7 mouse cellular contexts compared by ENCODE assay signal in genomic region chr10:81426081-81426671, GRCm38 (mm10). TPM values are rescaled to one million over a fixed set of nuclear protein-coding genes. Genes with fewer than 3 reads are reported as not detected.
A peak's percentile ranks its signal among the peaks of the same experiment; 100 is the strongest.
DNase-seq lines count a peak whose midpoint lies in the region; ATAC-seq and TF ChIP-seq lines count a peak whose summit lies in the region.

No protein-coding gene starts in this region.

- no peaks in the 10 kb centered on the region for H3K27me3 ChIP-seq in ES-Bruce4 (ENCODE audit: control insufficient read depth, insufficient read depth, low read length, poor library complexity, severe bottlenecking)
- H3K27me3 ChIP-seq in embryonic facial prominence, embryonic 13.5 days, result peaks cover 34% of the 10 kb centered on the region
- no peaks in the 10 kb centered on the region for H3K27me3 ChIP-seq in heart, embryonic 15.5 days
- H3K27me3 ChIP-seq in lung, embryonic 15.5 days, result 0 out of 2 replicates have a peak, but pooled peaks cover 3% of the 10 kb centered on the region
- H3K27me3 ChIP-seq in small intestine, adult 2 months (ENCODE audit: control insufficient read depth, insufficient read depth, low read length), result no peaks in the 10 kb centered on the region

- no peak for ATAC-seq in embryonic facial prominence, embryonic 13.5 days (ENCODE audit: insufficient number of reproducible peaks, insufficient read depth, low FRiP score, low TSS enrichment, low read depth)
- no peak for ATAC-seq in heart, embryonic 15.5 days (replicated peaks; ENCODE audit: insufficient number of reproducible peaks, insufficient read depth, low FRiP score, low read depth)
- ATAC-seq in lung, embryonic 15.5 days (ENCODE audit: borderline replicate concordance, extremely low read depth, low FRiP score, low TSS enrichment), result no peak

- no peak for TF ChIP-seq CTCF in ES-Bruce4 (IDR thresholded peaks at IDR 0.05; ENCODE audit: low read depth, low read length)
- no peak for TF ChIP-seq CTCF in small intestine, adult 2 months (IDR thresholded peaks at IDR 0.05; ENCODE audit: extremely low read depth, insufficient read length, insufficient replicate concordance, low read depth, low read length)

- peak overlapping the region; percentile 76 for H3K4me2 ChIP-seq in embryonic facial prominence, embryonic 13.5 days
- peak overlapping the region; percentile 93 for H3K4me2 ChIP-seq in heart, embryonic 15.5 days
- peak overlapping the region; percentile 89 for H3K4me2 ChIP-seq in lung, embryonic 15.5 days

- H3K4me1 ChIP-seq in ES-Bruce4 (ENCODE audit: control insufficient read depth, insufficient read depth, low read length), result peaks cover 2% of the 10 kb centered on the region
- H3K4me1 ChIP-seq in embryonic facial prominence, embryonic 13.5 days, result peaks cover 40% of the 10 kb centered on the region
- H3K4me1 ChIP-seq in heart, embryonic 15.5 days (replicated peaks), result peaks cover 61% of the 10 kb centered on the region
- peaks cover 39% of the 10 kb centered on the region for H3K4me1 ChIP-seq in lung, embryonic 15.5 days
- H3K4me1 ChIP-seq in small intestine, adult 2 months (ENCODE audit: control insufficient read depth, insufficient read depth, insufficient read length, low read length), result peaks cover 17% of the 10 kb centered on the region

- no peak for TF ChIP-seq POLR2A in ES-Bruce4 (IDR thresholded peaks at IDR 0.05; ENCODE audit: insufficient read depth, low read length)
- no peak for TF ChIP-seq POLR2A in small intestine, adult 2 months (IDR thresholded peaks at IDR 0.05; ENCODE audit: low read depth, low read length)

- H3K4me3 ChIP-seq in ES-Bruce4 (ENCODE audit: low read depth, low read length), result peak overlapping the region; percentile 64
- peak overlapping the region; percentile 68 for H3K4me3 ChIP-seq in embryonic facial prominence, embryonic 13.5 days
- H3K4me3 ChIP-seq in heart, embryonic 15.5 days, result peak overlapping the region; percentile 87
- peak overlapping the region; percentile 74 for H3K4me3 ChIP-seq in lung, embryonic 15.5 days
- peak overlapping the region; percentile 74 for H3K4me3 ChIP-seq in small intestine, adult 2 months (ENCODE audit: low read depth, low read length)

- peak; percentile 50 to 72 for DNase-seq in adrenal gland, adult (ENCODE audit: inconsistent age in 2 of 2, low spot score in 1 of 2)
- peak; percentile 70 for DNase-seq in kidney, postnatal 10 days

- TF ChIP-seq EP300 in ES-Bruce4 (IDR thresholded peaks at IDR 0.05; ENCODE audit: insufficient read depth, low read depth, low read length), result no peak

- H3K9ac ChIP-seq in ES-Bruce4 (ENCODE audit: low read depth, poor library complexity, severe bottlenecking), result peak overlapping the region; percentile 73
- H3K9ac ChIP-seq in embryonic facial prominence, embryonic 13.5 days, result peak overlapping the region; percentile 85
- peak overlapping the region; percentile 91 for H3K9ac ChIP-seq in heart, embryonic 15.5 days
- peak overlapping the region; percentile 78 for H3K9ac ChIP-seq in lung, embryonic 15.5 days

- no peak overlapping the region for H3K27ac ChIP-seq in ES-Bruce4 (ENCODE audit: insufficient read depth, low read length)
- 0 out of 2 replicates have a peak overlapping the region, but pooled peaks have one; percentile 22 for H3K27ac ChIP-seq in embryonic facial prominence, embryonic 13.5 days
- H3K27ac ChIP-seq in heart, embryonic 15.5 days, result peak overlapping the region; percentile 77
- H3K27ac ChIP-seq in lung, embryonic 15.5 days, result peak overlapping the region; percentile 78
- H3K27ac ChIP-seq in small intestine, adult 2 months (ENCODE audit: insufficient read depth, low read depth, low read length), result no peak overlapping the region

- no peaks in the 10 kb centered on the region for H3K9me3 ChIP-seq in ES-Bruce4 (replicated peaks; ENCODE audit: control insufficient read depth, insufficient read depth, low read length, poor library complexity, severe bottlenecking)
- no peaks in the 10 kb centered on the region for H3K9me3 ChIP-seq in embryonic facial prominence, embryonic 13.5 days
- H3K9me3 ChIP-seq in heart, embryonic 15.5 days (replicated peaks), result no peaks in the 10 kb centered on the region
- H3K9me3 ChIP-seq in lung, embryonic 15.5 days, result no peaks in the 10 kb centered on the region

- WGBS in embryonic facial prominence, embryonic 13.5 days, result 2% methylated on average over 15 of the region's 33 CpGs
- 3% methylated on average over 22 of the region's 33 CpGs for WGBS in heart, embryonic 15.5 days
- 2% methylated on average over 23 of the region's 33 CpGs for WGBS in lung, embryonic 15.5 days
- WGBS in small intestine, adult 2 months, result 0% methylated on average over 21 of the region's 33 CpGs

- H3K36me3 ChIP-seq in ES-Bruce4 (ENCODE audit: control insufficient read depth, insufficient read depth, low read length, poor library complexity, severe bottlenecking), result no peaks in the 10 kb centered on the region
- H3K36me3 ChIP-seq in embryonic facial prominence, embryonic 13.5 days, result no peaks in the 10 kb centered on the region
- no peaks in the 10 kb centered on the region for H3K36me3 ChIP-seq in heart, embryonic 15.5 days
- H3K36me3 ChIP-seq in lung, embryonic 15.5 days, result no peaks in the 10 kb centered on the region
- H3K36me3 ChIP-seq in small intestine, adult 2 months (ENCODE audit: control insufficient read depth, insufficient read depth, low read length), result no peaks in the 10 kb centered on the region

RNA-seq across cellular contexts. Expression of gene Nfic, which starts 29.3 kb away (rescaled TPM):
- 6.1 and 7.2 TPM in 2 replicates for polyA plus RNA-seq in ES-Bruce4 (2011; ENCODE audit: insufficient read depth, insufficient read length, low read depth, missing spikeins)
- polyA plus RNA-seq in embryonic facial prominence, embryonic 13.5 days (2015; fragmentation: Nextera tagmentation; extraction: Ambion mirVana), result 87.0 and 96.1 TPM in 2 replicates
- polyA plus RNA-seq in heart, embryonic 15.5 days (2015; fragmentation: Nextera tagmentation; extraction: Ambion mirVana), result 60.9 and 71.2 TPM in 2 replicates
- 86.0 and 87.2 TPM in 2 replicates for polyA plus RNA-seq in lung, embryonic 15.5 days (2015; fragmentation: Nextera tagmentation; extraction: Ambion mirVana)
- 15.5 and 19.4 TPM in 2 replicates for polyA plus RNA-seq in small intestine, adult 2 months (2012; rRNA removed)

RNA-seq across cellular contexts. Expression of gene Smim24, which starts 33.3 kb away (rescaled TPM):
- polyA plus RNA-seq in ES-Bruce4 (2011; ENCODE audit: insufficient read depth, insufficient read length, low read depth, missing spikeins), result 4.8 and 5.3 TPM in 2 replicates
- 3.1 and 7.1 TPM in 2 replicates for polyA plus RNA-seq in embryonic facial prominence, embryonic 13.5 days (2015; fragmentation: Nextera tagmentation; extraction: Ambion mirVana)
- 3.9 and 4.1 TPM in 2 replicates for polyA plus RNA-seq in heart, embryonic 15.5 days (2015; fragmentation: Nextera tagmentation; extraction: Ambion mirVana)
- polyA plus RNA-seq in lung, embryonic 15.5 days (2015; fragmentation: Nextera tagmentation; extraction: Ambion mirVana), result 4.4 TPM in 2 replicates
- 2,702 and 6,898 TPM in 2 replicates for polyA plus RNA-seq in small intestine, adult 2 months (2012; rRNA removed)

RNA-seq across cellular contexts. Expression of gene Gm48552, which starts 37.4 kb away (rescaled TPM):
- polyA plus RNA-seq in ES-Bruce4 (2011; ENCODE audit: insufficient read depth, insufficient read length, low read depth, missing spikeins), result 1.1 TPM in 1 of 2 replicates, not detected in the other
- 1.2 and 1.5 TPM in 2 replicates for polyA plus RNA-seq in embryonic facial prominence, embryonic 13.5 days (2015; fragmentation: Nextera tagmentation; extraction: Ambion mirVana)
- polyA plus RNA-seq in heart, embryonic 15.5 days (2015; fragmentation: Nextera tagmentation; extraction: Ambion mirVana), result 0.84 and 0.91 TPM in 2 replicates
- 0.45 and 2.3 TPM in 2 replicates for polyA plus RNA-seq in lung, embryonic 15.5 days (2015; fragmentation: Nextera tagmentation; extraction: Ambion mirVana)
- polyA plus RNA-seq in small intestine, adult 2 months (2012; rRNA removed), result 2.9 and 5.0 TPM in 2 replicates

RNA-seq across cellular contexts. Expression of gene Gm48551, which starts 41.9 kb away (rescaled TPM):
- 1.5 TPM in 1 of 2 replicates, not detected in the other for polyA plus RNA-seq in ES-Bruce4 (2011; ENCODE audit: insufficient read depth, insufficient read length, low read depth, missing spikeins)
- polyA plus RNA-seq in embryonic facial prominence, embryonic 13.5 days (2015; fragmentation: Nextera tagmentation; extraction: Ambion mirVana), result 4.1 and 5.0 TPM in 2 replicates
- polyA plus RNA-seq in heart, embryonic 15.5 days (2015; fragmentation: Nextera tagmentation; extraction: Ambion mirVana), result 2.2 and 2.3 TPM in 2 replicates
- polyA plus RNA-seq in lung, embryonic 15.5 days (2015; fragmentation: Nextera tagmentation; extraction: Ambion mirVana), result 1.6 and 2.7 TPM in 2 replicates
- 1.8 and 4.8 TPM in 2 replicates for polyA plus RNA-seq in small intestine, adult 2 months (2012; rRNA removed)

RNA-seq across cellular contexts. Expression of gene Dohh, which starts 41.9 kb away (rescaled TPM):
- polyA plus RNA-seq in ES-Bruce4 (2011; ENCODE audit: insufficient read depth, insufficient read length, low read depth, missing spikeins), result 52.9 and 70.3 TPM in 2 replicates
- 67.8 and 71.8 TPM in 2 replicates for polyA plus RNA-seq in embryonic facial prominence, embryonic 13.5 days (2015; fragmentation: Nextera tagmentation; extraction: Ambion mirVana)
- 65.2 and 79.9 TPM in 2 replicates for polyA plus RNA-seq in heart, embryonic 15.5 days (2015; fragmentation: Nextera tagmentation; extraction: Ambion mirVana)
- polyA plus RNA-seq in lung, embryonic 15.5 days (2015; fragmentation: Nextera tagmentation; extraction: Ambion mirVana), result 75.9 and 79.8 TPM in 2 replicates
- polyA plus RNA-seq in small intestine, adult 2 months (2012; rRNA removed), result 86.8 and 113 TPM in 2 replicates

Comparison
In these comparisons a context has a peak if more than half of its experiments do, and no peak if none do; other contexts are left out.
1. H3K27ac ChIP-seq: peak in embryonic facial prominence, embryonic 13.5 days (single experiment), heart, embryonic 15.5 days (single experiment) and lung, embryonic 15.5 days (single experiment); none in ES-Bruce4 (single experiment) and small intestine, adult 2 months (single experiment).
2. RNA of gene Smim24, which starts 33.3 kb away (polyA plus RNA-seq): 2,702 to 6,898 TPM in small intestine, adult 2 months; 4.8 to 5.3 TPM in ES-Bruce4, 4.4 TPM in lung, embryonic 15.5 days, 3.9 to 4.1 TPM in heart, embryonic 15.5 days and 3.1 to 7.1 TPM in embryonic facial prominence, embryonic 13.5 days; every median in the first group is over 100 times any median in the second.
3. Peak in every context shown above with its lines, with median percentiles within 50 percentile points of each other: H3K4me3 ChIP-seq, H3K9ac ChIP-seq and H3K4me2 ChIP-seq.